Mouse (Mus musculus) small intestine, adult 2 months (tissue): ENCODE measurements around the gene F5. TPM values are rescaled to one million over a fixed set of nuclear protein-coding genes. Genes with fewer than 3 reads are reported as not detected.

ENCODE experiments used
- H3K27ac ChIP-seq: fragments of 200-500 bp; 2 replicates; pipeline ENCODE4 v1.5.1; 2012; ENCODE audit warnings: low read depth, low read length, control low read depth, inconsistent platforms; ENCODE audit not compliant: insufficient read depth
- H3K27me3 ChIP-seq: fragments of 200-500 bp; 2 replicates; pipeline ENCODE4 v1.6.1; 2012; ENCODE audit warnings: mild to moderate bottlenecking, moderate library complexity, low read length, inconsistent platforms; ENCODE audit not compliant: control insufficient read depth, insufficient read depth
- H3K36me3 ChIP-seq: fragments of 200-500 bp; 2 replicates; pipeline ENCODE4 v1.6.1; 2012; ENCODE audit warnings: mild to moderate bottlenecking, low read length, control low read depth, inconsistent platforms; ENCODE audit not compliant: control insufficient read depth, insufficient read depth
- H3K4me1 ChIP-seq: fragments of 200-500 bp; 2 replicates; pipeline ENCODE4 v1.6.1; 2012; ENCODE audit warnings: low read length, inconsistent platforms, mixed read lengths; ENCODE audit not compliant: control insufficient read depth, insufficient read depth, insufficient read length
- H3K4me3 ChIP-seq: fragments of 200-500 bp; 2 replicates; pipeline ENCODE4 v1.5.1; 2012; ENCODE audit warnings: low read depth, mild to moderate bottlenecking, control low read depth, inconsistent platforms, low read length, moderate library complexity
- CTCF ChIP-seq: fragments of 200-500 bp; IDR thresholded peaks from 2 replicates; pipeline ENCODE4 v1.5.1; 2012; ENCODE audit warnings: low read depth, mild to moderate bottlenecking, control low read depth, inconsistent platforms, low read length, moderate library complexity, mixed read lengths; ENCODE audit not compliant: insufficient replicate concordance, insufficient read length; ENCODE audit errors: extremely low read depth
- POLR2A ChIP-seq: fragments of 200-500 bp; IDR thresholded peaks from 2 replicates; pipeline ENCODE4 v1.6.1; 2012; ENCODE audit warnings: low read depth, mild to moderate bottlenecking, control low read depth, inconsistent platforms, low read length, moderate library complexity
- WGBS: fragments of 180-500 bp; shearing (Covaris S2); methylation state at CpG from one replicate; pipeline ENCODE4 v1.1.7; 2018; 5-methylcytosine and 5-hydroxymethylcytosine counted together
- polyA plus RNA-seq: library from polyadenylated mRNA; depleted of rRNA; stranded (reverse); fragments of >200 nt; gene quantifications from 2 replicates; pipeline ENCODE4 v1.2.3, GENCODE M21; 2012

Gene F5
- polyA plus RNA-seq, 1 experiment: 0.23 TPM

DNA sequence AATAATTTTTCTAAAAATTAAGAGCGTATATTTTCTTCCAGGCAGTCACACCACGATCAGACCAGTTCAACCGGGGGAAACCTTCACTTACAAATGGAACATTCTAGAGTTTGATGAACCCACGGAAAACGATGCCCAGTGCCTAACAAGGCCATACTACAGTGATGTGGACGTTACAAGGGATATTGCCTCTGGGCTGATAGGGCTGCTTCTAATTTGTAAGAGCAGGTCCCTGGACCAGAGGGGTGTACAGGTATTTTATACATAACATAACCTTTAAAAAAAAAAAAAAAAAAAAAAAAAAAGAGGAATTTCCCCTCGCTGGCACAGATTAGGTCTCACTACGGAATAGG is 33.2 kb downstream of the F5 start:
- Histone ChIP-seq H3K4me3 (no peak overlapping the region), H3K27ac (no peak overlapping the region), H3K27me3 (no peaks in the 10 kb centered on the region), H3K36me3 (no peaks in the 10 kb centered on the region), H3K4me1 (peaks cover 4% of the 10 kb centered on the region; the same call in 1 of the 2 replicates)
- WGBS: 39% methylated on average over 8 of the region's 8 CpGs
- TF ChIP-seq POLR2A (no peak), CTCF (no peak)

DNA sequence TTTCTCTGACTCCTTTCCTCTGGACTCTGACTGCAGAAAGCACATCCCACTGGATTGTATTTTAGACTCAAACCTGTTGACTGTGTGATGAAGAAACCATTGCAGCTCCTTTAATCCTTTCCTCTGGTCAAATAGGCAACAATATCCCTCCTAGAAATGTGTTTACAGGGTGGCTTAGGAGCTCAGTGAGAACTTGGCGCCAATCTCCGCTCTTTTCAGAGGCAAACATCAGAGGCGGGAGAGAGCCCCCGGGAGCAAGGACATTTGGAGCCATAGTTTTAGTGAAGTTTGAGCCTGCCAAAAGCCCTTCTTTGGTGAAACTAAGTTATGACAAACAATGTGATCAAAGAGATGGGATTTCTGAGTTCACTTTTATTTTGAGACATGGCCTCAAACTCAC is 33.7 kb downstream of the F5 start:
- Histone ChIP-seq H3K4me3 (no peak overlapping the region), H3K27ac (no peak overlapping the region), H3K36me3 (no peaks in the 10 kb centered on the region), H3K27me3 (no peaks in the 10 kb centered on the region), H3K4me1 (peaks cover 8% of the 10 kb centered on the region; the same call in 1 of the 2 replicates)
- 71% methylated on average over 4 of the region's 4 CpGs for WGBS
- TF ChIP-seq CTCF (no peak), POLR2A (no peak)

DNA sequence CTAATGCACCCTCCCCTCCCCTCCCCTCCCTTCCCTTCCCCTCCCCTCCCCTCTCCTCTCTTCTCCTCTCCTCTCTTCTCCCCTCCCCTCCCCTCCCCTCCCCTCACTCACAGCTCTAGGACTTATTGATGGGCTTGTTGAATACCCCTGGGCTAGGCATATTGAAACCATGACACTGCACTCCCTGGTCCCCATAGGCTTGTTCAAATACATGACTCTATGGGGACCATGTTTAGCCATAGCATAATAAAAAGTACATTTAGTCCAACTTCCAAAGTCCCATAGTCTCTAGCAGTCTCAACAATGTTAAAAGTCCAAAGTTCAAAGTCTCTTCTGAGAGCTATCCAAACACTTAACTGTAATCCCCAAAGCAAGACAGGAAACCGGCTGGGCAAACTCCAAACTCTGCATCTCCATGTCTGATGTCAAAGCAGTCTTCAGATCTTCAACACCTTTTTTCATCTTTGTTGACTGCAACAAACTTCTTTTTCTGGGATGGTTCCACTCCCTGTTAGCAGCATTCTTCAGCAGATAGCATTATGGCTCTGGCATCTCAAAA is 35.4 kb downstream of the F5 start:
- Histone ChIP-seq H3K36me3 (no peaks in the 10 kb centered on the region), H3K4me3 (no peak overlapping the region), H3K4me1 (peaks cover 9% of the 10 kb centered on the region; the same call in 1 of the 2 replicates), H3K27me3 (no peaks in the 10 kb centered on the region), H3K27ac (peak overlapping the region; percentile 21; the same call in 1 of the 2 replicates)
- 32% methylated on average over 1 of the region's 1 CpGs for WGBS
- TF ChIP-seq CTCF (no peak), POLR2A (no peak)

DNA sequence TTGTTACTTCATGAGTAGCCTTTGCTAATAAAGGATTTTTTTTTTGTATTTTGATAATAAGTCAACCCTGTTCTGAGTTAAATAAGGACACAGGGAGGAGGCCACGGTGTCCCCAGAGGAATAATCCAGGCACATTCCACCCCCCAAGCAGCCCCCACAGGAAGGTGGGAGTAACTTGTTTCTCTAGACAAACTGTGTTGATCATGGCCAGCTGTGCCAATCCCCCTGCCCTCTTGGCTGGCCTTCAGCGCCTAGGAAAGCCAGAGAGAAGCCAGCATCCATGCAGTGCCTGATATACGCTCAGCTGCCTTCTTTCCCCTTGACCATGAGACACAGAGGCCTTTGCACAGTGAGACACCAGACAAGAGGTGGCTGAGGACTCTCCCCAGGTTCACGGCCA is 47.9 kb downstream of the F5 start:
- H3K36me3 ChIP-seq: no peaks in the 10 kb centered on the region
- H3K4me1 ChIP-seq: peaks cover 2% of the 10 kb centered on the region; the same call in 1 of the 2 replicates
- 92% methylated on average over 4 of the region's 4 CpGs for WGBS
- H3K27me3 ChIP-seq: no peaks in the 10 kb centered on the region
- H3K27ac ChIP-seq: no peak overlapping the region
- TF ChIP-seq CTCF: no peak
- TF ChIP-seq POLR2A: no peak
- H3K4me3 ChIP-seq: no peak overlapping the region

- no peak overlapping the region for H3K4me3 ChIP-seq
- H3K27me3 ChIP-seq: no peaks in the 10 kb centered on the region
- TF ChIP-seq CTCF (no peak), POLR2A (no peak)
- H3K36me3 ChIP-seq: no peaks in the 10 kb centered on the region
- no peak overlapping the region for H3K27ac ChIP-seq
- WGBS: 11% methylated on average over 2 of the region's 2 CpGs
- H3K4me1 ChIP-seq: peaks cover 11% of the 10 kb centered on the region; the same call in 1 of the 2 replicates
Measured at GRCm38 (mm10) chr1:164208437-164208836, 56.8 kb downstream of the F5 start.

GRCm38 (mm10) chr1:164210899-164211298 is 59.3 kb downstream of the F5 start:
- Histone ChIP-seq H3K36me3 (no peaks in the 10 kb centered on the region), H3K27ac (peak overlapping the region; percentile 37; the same call in 1 of the 2 replicates), H3K4me3 (no peak overlapping the region), H3K4me1 (peaks cover 17% of the 10 kb centered on the region; the same call in 1 of the 2 replicates), H3K27me3 (no peaks in the 10 kb centered on the region)
- no peak for TF ChIP-seq CTCF
- TF ChIP-seq POLR2A: no peak
- 32% methylated on average over 4 of the region's 4 CpGs for WGBS

- Histone ChIP-seq H3K4me3 (no peak overlapping the region), H3K4me1 (peaks cover 19% of the 10 kb centered on the region; the same call in 1 of the 2 replicates), H3K36me3 (no peaks in the 10 kb centered on the region), H3K27me3 (no peaks in the 10 kb centered on the region), H3K27ac (peak overlapping the region; percentile 74; the same call in 1 of the 2 replicates)
- 36% methylated on average over 8 of the region's 8 CpGs for WGBS
- TF ChIP-seq POLR2A: no peak
- TF ChIP-seq CTCF: no peak
Measured at GRCm38 (mm10) chr1:164212686-164213085, 61.0 kb downstream of the F5 start.
